Mouse (Mus musculus): ENCODE measurements around the gene Slc51a.

Slc51a gene

DNA sequence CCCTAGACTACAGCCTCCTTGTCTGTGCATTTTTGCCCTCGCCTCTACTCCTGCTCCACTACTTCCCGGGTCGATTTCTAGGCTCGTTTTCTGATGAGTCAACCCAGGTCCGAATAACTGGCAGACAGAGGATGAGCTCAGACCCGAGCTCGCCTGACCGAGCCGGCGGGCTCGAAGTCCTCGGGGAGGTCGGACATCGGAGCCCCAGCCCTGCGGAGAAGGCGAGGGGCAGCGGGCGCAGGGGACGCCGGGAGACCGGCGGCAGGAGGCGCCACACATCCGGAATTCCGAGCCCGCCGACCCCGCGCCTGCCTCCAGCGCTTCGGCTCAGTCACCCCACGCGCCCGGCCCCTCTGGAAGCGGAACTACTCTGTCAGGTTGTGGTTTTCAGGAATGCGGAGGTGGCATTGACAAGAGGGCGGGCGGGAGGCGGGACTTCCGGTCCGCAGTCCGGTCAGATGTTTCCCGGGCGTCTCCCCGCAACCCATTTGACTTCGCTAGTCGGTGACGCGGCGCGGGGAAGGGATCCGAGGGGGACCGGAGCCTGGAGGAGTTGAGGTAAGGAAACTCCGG, 57.1 kb downstream of the Slc51a start, which contains the start of gene Pcyt1a:
Gene Pcyt1a (plus strand): TSS at position 448 of the 573 bp plus-strand sequence.
- DNase-seq (ENCODE audit: low spot score), result peak; percentile 92

DNA sequence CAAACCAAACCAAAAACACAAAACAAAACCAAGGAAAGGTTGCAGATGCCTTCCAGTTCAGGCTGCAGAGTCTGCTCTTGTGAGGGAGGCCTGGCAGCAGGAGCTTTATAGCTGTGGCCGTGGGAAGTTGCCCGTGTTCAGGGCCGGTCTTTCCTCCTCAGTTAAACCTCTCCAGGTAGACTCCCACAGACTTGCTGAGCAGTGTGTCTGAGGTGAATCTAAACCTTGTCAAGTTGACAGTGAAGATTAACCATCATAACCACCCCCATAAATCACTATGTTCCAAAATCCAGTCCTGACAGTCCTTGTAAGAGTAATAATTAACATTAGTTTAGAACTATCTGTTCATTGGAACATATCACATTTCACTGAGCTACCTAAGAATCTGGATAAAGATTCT, 60.2 kb downstream of the Slc51a start:
- no peak for DNase-seq (ENCODE audit: low spot score)

All from layer of hippocampus, adult 11-12 months (tissue).